Mouse (Mus musculus): ENCODE measurements at regions not wholly inside any gene's neighbourhood (a gene's known extent, or its start where the extent isn't known, plus 50 kb on each side); places are given as distances from the start of the nearest gene placed in this dataset.

- no peak overlapping the region for H3K4me2 ChIP-seq (ENCODE audit: low read depth, low read length, poor library complexity, severe bottlenecking)
- no peaks in the 10 kb centered on the region for H3K36me3 ChIP-seq (ENCODE audit: insufficient read depth, low read length)
- ATAC-seq (ENCODE audit: low FRiP score) (no peak), DNase-seq (ENCODE audit: low spot score) (no peak)
- H3K27ac ChIP-seq (ENCODE audit: low read depth, low read length) = no peak overlapping the region
- H3K4me1 ChIP-seq (ENCODE audit: insufficient read depth, low read length) = no peaks in the 10 kb centered on the region
- no peaks in the 10 kb centered on the region for H3K27me3 ChIP-seq (ENCODE audit: insufficient read depth, low read length)
- no peak overlapping the region for H3K9ac ChIP-seq (replicated peaks; ENCODE audit: low read length, poor library complexity, severe bottlenecking)
- H3K4me3 ChIP-seq (ENCODE audit: low read depth, low read length) = no peak overlapping the region
- WGBS = 69% methylated on average over 7 of the region's 7 CpGs
- H3K9me3 ChIP-seq (ENCODE audit: low read length) = no peaks in the 10 kb centered on the region
- TF ChIP-seq CTCF (IDR thresholded peaks at IDR 0.05) = no peak
These were observed 273.1 kb upstream of the Mmadhc start for GRCm38 (mm10) chr2:50569502-50570285.

- H3K9me3 ChIP-seq (ENCODE audit: low read length) = no peaks in the 10 kb centered on the region
- ATAC-seq (ENCODE audit: low FRiP score) (0 out of 2 replicates have a peak, but pooled peaks have one; percentile 34), DNase-seq (ENCODE audit: low spot score) (peak; percentile 68)
- no peaks in the 10 kb centered on the region for H3K36me3 ChIP-seq (ENCODE audit: insufficient read depth, low read length)
- WGBS = 35% methylated on average over 8 of the region's 8 CpGs
- H3K27ac ChIP-seq (ENCODE audit: low read depth, low read length) = no peak overlapping the region
- no peaks in the 10 kb centered on the region for H3K4me1 ChIP-seq (ENCODE audit: insufficient read depth, low read length)
- H3K4me3 ChIP-seq (ENCODE audit: low read depth, low read length) = no peak overlapping the region
- H3K27me3 ChIP-seq (ENCODE audit: insufficient read depth, low read length) = no peaks in the 10 kb centered on the region
- no peak overlapping the region for H3K9ac ChIP-seq (replicated peaks; ENCODE audit: low read length, poor library complexity, severe bottlenecking)
- H3K4me2 ChIP-seq (ENCODE audit: low read depth, low read length, poor library complexity, severe bottlenecking) = no peak overlapping the region
- TF ChIP-seq CTCF (IDR thresholded peaks at IDR 0.05) = no peak
These were observed 272.3 kb upstream of the Mmadhc start for GRCm38 (mm10) chr2:50568777-50569501.

- Histone ChIP-seq H3K9ac (replicated peaks; ENCODE audit: low read length, poor library complexity, severe bottlenecking) (no peak overlapping the region), H3K4me1 (ENCODE audit: insufficient read depth, low read length) (no peaks in the 10 kb centered on the region), H3K27ac (ENCODE audit: low read depth, low read length) (no peak overlapping the region), H3K36me3 (ENCODE audit: insufficient read depth, low read length) (no peaks in the 10 kb centered on the region), H3K27me3 (ENCODE audit: insufficient read depth, low read length) (no peaks in the 10 kb centered on the region), H3K9me3 (ENCODE audit: low read length) (no peaks in the 10 kb centered on the region), H3K4me3 (ENCODE audit: low read depth, low read length) (no peak overlapping the region), H3K4me2 (ENCODE audit: low read depth, low read length, poor library complexity, severe bottlenecking) (no peak overlapping the region)
- TF ChIP-seq CTCF (IDR thresholded peaks at IDR 0.05) = no peak
- ATAC-seq (ENCODE audit: low FRiP score) (no peak), DNase-seq (ENCODE audit: low spot score) (no peak)
- 65% methylated on average over 1 of the region's 1 CpGs for WGBS
These were observed 270.9 kb upstream of the Mmadhc start for GRCm38 (mm10) chr2:50567542-50567941.

DNA sequence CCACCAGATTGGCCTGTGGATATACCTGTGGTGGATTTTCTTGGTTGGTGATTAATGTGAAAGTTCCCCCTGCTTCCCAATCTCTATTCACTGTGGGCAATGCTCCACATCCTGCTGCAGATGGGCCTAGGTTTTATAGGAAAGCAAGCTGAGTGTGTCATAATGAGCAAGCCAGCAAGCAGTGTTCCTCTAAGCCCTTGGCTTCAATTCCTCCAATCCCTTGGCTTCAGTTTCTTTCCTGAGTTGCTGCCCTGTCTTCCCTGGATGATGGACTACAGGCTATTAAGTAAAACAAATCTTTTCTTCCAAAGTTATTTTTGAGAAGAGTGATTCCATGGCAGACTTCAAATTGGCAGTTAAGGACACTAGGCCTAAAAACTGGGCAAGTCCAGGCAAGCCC is 257.4 kb upstream of the Mmadhc start:
- DNase-seq (ENCODE audit: low spot score) = no peak

DNA sequence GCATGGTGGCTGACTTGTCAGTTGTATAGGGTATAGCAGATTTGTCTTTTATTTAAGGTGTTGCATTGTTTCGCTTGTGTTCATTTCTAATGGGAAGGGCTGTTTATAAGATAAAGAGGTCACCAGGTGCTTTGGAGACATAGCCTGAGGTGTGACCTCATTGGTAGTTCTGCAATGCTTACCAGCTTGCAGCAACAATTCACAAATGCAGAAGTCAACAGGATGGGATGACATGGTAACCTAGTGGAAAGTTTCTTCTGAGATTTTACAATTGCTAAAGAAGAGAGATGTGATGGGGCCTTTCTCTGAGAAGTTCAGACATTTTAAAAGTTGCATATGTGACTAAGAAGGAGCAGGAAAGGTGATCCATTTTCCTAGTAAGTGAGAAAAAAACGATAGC is 255.8 kb upstream of the Mmadhc start:
- no peaks in the 10 kb centered on the region for H3K36me3 ChIP-seq (ENCODE audit: insufficient read depth, low read length)
- H3K4me3 ChIP-seq (ENCODE audit: low read depth, low read length) = no peak overlapping the region
- no peak for DNase-seq (ENCODE audit: low spot score)
- no peaks in the 10 kb centered on the region for H3K4me1 ChIP-seq (ENCODE audit: insufficient read depth, low read length)
- H3K4me2 ChIP-seq (ENCODE audit: low read depth, low read length, poor library complexity, severe bottlenecking) = no peak overlapping the region
- H3K27me3 ChIP-seq (ENCODE audit: insufficient read depth, low read length) = no peaks in the 10 kb centered on the region
- 95% methylated on average over 2 of the region's 2 CpGs for WGBS
- ATAC-seq (ENCODE audit: low FRiP score) = no peak
- H3K9me3 ChIP-seq (ENCODE audit: low read length) = no peaks in the 10 kb centered on the region
- H3K9ac ChIP-seq (replicated peaks; ENCODE audit: low read length, poor library complexity, severe bottlenecking) = no peak overlapping the region
- no peak for TF ChIP-seq CTCF (IDR thresholded peaks at IDR 0.05)
- H3K27ac ChIP-seq (ENCODE audit: low read depth, low read length) = no peak overlapping the region

More for the DNA sequence above, 257.4 kb upstream of the Mmadhc start:
- Histone ChIP-seq H3K4me3 (ENCODE audit: low read depth, low read length) (no peak overlapping the region), H3K9me3 (ENCODE audit: low read length) (no peaks in the 10 kb centered on the region), H3K36me3 (ENCODE audit: insufficient read depth, low read length) (no peaks in the 10 kb centered on the region), H3K9ac (replicated peaks; ENCODE audit: low read length, poor library complexity, severe bottlenecking) (no peak overlapping the region), H3K4me2 (ENCODE audit: low read depth, low read length, poor library complexity, severe bottlenecking) (no peak overlapping the region), H3K27me3 (ENCODE audit: insufficient read depth, low read length) (no peaks in the 10 kb centered on the region), H3K27ac (ENCODE audit: low read depth, low read length) (no peak overlapping the region), H3K4me1 (ENCODE audit: insufficient read depth, low read length) (no peaks in the 10 kb centered on the region)
- no peak for TF ChIP-seq CTCF (IDR thresholded peaks at IDR 0.05)
- no peak for ATAC-seq (ENCODE audit: low FRiP score)

DNA sequence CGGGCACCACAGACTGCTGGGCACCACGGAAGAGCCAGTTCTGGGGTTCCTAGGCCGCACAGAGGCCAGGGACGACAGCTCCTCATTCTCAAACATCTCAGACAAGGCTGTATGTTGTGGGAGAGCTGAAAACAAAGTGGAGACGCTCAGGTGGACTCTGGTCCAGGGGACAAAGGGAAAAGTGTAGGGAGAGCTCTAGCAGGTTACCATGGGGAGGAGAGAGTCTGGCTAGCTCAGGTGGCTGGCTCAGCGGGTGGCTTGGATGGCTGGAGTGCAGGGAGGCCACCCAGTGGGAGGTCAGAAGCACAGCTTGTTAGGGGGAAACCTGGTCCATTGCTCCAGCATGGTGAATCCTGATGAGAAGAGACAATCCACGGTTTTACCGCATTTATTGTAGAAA is 253.3 kb upstream of the Mmadhc start:
- TF ChIP-seq CTCF (IDR thresholded peaks at IDR 0.05) = no peak
- H3K9me3 ChIP-seq (ENCODE audit: low read length) = no peaks in the 10 kb centered on the region
- no peak for ATAC-seq (ENCODE audit: low FRiP score)

More for the DNA sequence above, 253.3 kb upstream of the Mmadhc start:
- Histone ChIP-seq H3K4me3 (ENCODE audit: low read depth, low read length) (no peak overlapping the region), H3K4me2 (ENCODE audit: low read depth, low read length, poor library complexity, severe bottlenecking) (no peak overlapping the region), H3K27me3 (ENCODE audit: insufficient read depth, low read length) (no peaks in the 10 kb centered on the region), H3K36me3 (ENCODE audit: insufficient read depth, low read length) (no peaks in the 10 kb centered on the region), H3K27ac (ENCODE audit: low read depth, low read length) (no peak overlapping the region), H3K4me1 (ENCODE audit: insufficient read depth, low read length) (no peaks in the 10 kb centered on the region), H3K9ac (replicated peaks; ENCODE audit: low read length, poor library complexity, severe bottlenecking) (no peak overlapping the region)
- 78% methylated on average over 8 of the region's 8 CpGs for WGBS
- DNase-seq (ENCODE audit: low spot score) = no peak

Measured in midbrain, postnatal 0 days (tissue).